Mouse (Mus musculus) embryonic facial prominence, embryonic 10.5 days (tissue): ENCODE measurements around the gene Igfbp4. TPM values are rescaled to one million over a fixed set of nuclear protein-coding genes. Genes with fewer than 3 reads are reported as not detected.

Experiments used
- DNase-seq: peaks from one replicate; pipeline ENCODE4 v3.0.0-alpha.2; 2017; ENCODE audit warnings: low spot score
- H3K27ac ChIP-seq: fragments of 300-500 bp; sonication (generic); replicated peaks from 2 replicates; pipeline ENCODE4 v1.5.1; 2016; ENCODE audit warnings: mild to moderate bottlenecking
- H3K27me3 ChIP-seq: fragments of 300-500 bp; sonication (generic); replicated peaks from 2 replicates; pipeline ENCODE4 v1.6.1; 2016; ENCODE audit warnings: low read depth, mild to moderate bottlenecking; ENCODE audit not compliant: poor library complexity, severe bottlenecking
- H3K36me3 ChIP-seq: fragments of 300-500 bp; sonication (generic); replicated peaks from 2 replicates; pipeline ENCODE4 v1.6.1; 2016; ENCODE audit warnings: mild to moderate bottlenecking, moderate library complexity
- H3K4me1 ChIP-seq: fragments of 300-500 bp; sonication (generic); 2 replicates; pipeline ENCODE4 v1.6.1; 2016
- H3K4me3 ChIP-seq: fragments of 300-500 bp; sonication (generic); 2 replicates; pipeline ENCODE4 v1.5.1; 2016; ENCODE audit warnings: mild to moderate bottlenecking, moderate library complexity
- H3K9me3 ChIP-seq: fragments of 300-500 bp; sonication (generic); 2 replicates; pipeline ENCODE4 v1.6.1; 2016; ENCODE audit warnings: mild to moderate bottlenecking
- WGBS: fragments of 180-500 bp; shearing (Covaris S2); methylation state at CpG from one replicate; pipeline ENCODE4 v1.1.7; 2016; 5-methylcytosine and 5-hydroxymethylcytosine counted together
- polyA plus RNA-seq: library from polyadenylated mRNA; unstranded; fragments of >200 nt; fragmentation: Nextera tagmentation; extraction: Ambion mirVana; gene quantifications from 2 replicates; pipeline ENCODE4 v1.2.1, GENCODE M21; 2016

Gene Igfbp4
- polyA plus RNA-seq, 1 experiment from 2014 or later: 658 TPM

DNA sequence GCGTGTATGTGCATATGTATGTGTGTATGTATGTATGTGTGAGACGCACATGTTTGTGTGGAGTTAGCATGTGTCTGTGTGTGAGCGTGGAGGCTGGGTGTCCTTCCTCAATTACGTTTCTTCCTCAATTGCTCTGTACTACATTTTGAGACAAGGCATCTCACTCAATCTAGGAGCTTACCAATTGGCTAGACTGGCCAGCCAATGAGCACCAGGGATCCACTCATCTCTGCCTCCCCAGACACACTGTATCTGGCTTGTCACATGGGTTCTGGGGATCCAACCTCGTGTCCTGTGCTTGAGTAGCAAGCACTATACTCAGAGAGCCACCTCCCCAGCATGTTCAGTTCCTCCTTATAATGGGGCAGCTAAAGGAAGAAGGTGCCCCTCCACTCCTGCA is 27.4 kb downstream of the Igfbp4 start:
- Histone ChIP-seq H3K4me1 (peaks cover 68% of the 10 kb centered on the region), H3K27ac (peak overlapping the region; percentile 52), H3K9me3 (no peaks in the 10 kb centered on the region), H3K36me3 (no peaks in the 10 kb centered on the region), H3K27me3 (no peaks in the 10 kb centered on the region), H3K4me3 (no peak overlapping the region)
- WGBS: 82% methylated on average over 5 of the region's 5 CpGs
- no peak for DNase-seq

DNA sequence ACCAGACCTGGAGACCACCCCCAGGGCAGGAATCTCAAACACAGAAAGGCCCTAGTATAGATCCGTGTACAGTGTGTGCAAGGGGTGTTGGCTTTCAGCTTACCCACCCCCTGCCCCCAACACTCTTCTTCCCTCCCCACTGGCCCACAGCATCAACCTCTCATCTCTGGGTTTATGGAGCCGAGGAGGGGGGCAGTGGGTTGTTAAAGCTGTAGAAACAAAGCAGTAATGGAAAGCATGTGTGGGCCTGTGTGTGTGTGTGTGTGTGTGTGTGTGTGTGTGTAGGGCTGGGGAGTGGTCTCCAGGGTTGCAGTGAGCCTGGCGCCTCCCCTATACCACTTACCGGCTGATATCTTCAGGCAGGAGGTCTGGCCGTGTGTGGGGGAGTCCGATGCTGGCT is 30.8 kb downstream of the Igfbp4 start:
- Histone ChIP-seq H3K9me3 (no peaks in the 10 kb centered on the region), H3K4me1 (peaks cover 78% of the 10 kb centered on the region), H3K36me3 (no peaks in the 10 kb centered on the region), H3K4me3 (peak overlapping the region; percentile 25; the same call in 1 of the 2 replicates), H3K27me3 (no peaks in the 10 kb centered on the region), H3K27ac (peak overlapping the region; percentile 91)
- peak; percentile 92 for DNase-seq
- 12% methylated on average over 6 of the region's 6 CpGs for WGBS

DNA sequence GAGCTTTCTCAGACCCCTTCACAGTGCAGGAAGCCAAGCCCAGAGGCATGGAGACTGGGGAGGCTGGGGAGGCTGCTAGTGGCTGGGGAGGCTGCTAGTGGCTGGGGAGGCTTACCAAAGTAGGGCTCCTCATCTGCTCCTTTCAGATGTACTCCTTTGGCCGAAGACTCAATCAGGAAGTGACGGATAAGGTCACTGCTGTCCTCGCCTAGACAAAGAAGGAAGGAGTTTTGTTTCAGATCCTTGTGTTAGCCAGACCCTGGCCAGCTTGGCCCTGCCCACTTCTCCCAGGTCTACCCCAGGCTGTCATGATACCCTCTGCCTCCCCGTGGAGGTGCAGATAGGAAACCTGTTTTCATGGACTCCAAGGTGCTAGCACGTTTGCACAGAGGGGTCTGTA is 32.7 kb downstream of the Igfbp4 start:
- H3K36me3 ChIP-seq: no peaks in the 10 kb centered on the region
- peaks cover 85% of the 10 kb centered on the region for H3K4me1 ChIP-seq
- DNase-seq: no peak
- no peaks in the 10 kb centered on the region for H3K27me3 ChIP-seq
- peak overlapping the region; percentile 91 for H3K27ac ChIP-seq
- no peaks in the 10 kb centered on the region for H3K9me3 ChIP-seq
- 61% methylated on average over 5 of the region's 5 CpGs for WGBS
- H3K4me3 ChIP-seq: no peak overlapping the region

DNA sequence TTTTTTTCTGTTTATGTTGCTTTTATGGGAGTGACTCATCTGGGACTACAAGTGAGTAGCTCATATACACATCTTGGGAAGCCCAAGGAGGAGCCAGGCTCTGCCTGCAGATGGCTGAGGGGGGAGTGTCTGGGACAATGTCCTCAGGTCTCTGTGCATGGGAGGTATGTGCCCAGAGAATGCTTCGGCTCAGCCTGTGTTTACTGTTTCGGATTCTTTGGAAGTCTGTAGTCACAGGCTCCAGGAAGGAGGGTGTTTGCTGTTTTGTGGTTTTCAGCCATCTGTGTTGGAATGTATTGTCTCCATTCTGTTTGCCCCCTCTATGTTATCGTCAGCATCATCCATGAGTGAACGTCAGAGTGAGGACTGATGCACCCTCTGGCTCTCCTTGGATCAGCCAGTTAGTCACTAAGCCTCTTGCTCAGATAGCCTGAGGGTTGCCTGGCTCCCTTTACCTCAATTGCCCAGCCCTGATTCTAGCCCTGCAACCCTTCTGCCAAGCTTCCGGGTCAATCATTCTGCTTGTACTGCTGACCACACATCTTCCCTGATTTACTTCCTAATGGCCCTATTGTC is 35.8 kb downstream of the Igfbp4 start:
- WGBS: 76% methylated on average over 5 of the region's 5 CpGs
- H3K4me1 ChIP-seq: peaks cover 86% of the 10 kb centered on the region
- H3K36me3 ChIP-seq: no peaks in the 10 kb centered on the region
- no peaks in the 10 kb centered on the region for H3K27me3 ChIP-seq
- no peaks in the 10 kb centered on the region for H3K9me3 ChIP-seq
- no peak overlapping the region for H3K4me3 ChIP-seq
- no peak overlapping the region; the same call in 1 of the 2 replicates for H3K27ac ChIP-seq
- no peak for DNase-seq

DNA sequence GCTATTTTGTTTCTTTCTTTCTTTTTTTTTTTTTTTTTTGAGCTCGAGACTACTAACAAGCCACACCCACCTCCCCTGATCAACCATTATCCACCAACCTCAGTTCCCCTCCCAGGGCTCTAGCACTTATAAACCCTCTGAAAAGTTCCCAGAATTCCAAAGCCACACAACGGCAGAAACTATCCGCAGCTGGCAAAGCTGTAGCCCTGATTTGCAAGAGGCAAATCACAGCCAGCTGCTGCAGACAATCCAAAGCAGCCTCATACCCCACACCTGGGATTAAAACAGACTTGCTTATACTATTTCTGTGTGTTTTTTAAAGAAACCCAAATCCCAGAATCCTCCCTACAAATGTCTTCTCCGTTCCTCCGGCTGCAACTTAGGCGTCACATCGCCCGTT is 36.8 kb downstream of the Igfbp4 start:
- 77% methylated on average over 8 of the region's 8 CpGs for WGBS
- H3K4me1 ChIP-seq: peaks cover 85% of the 10 kb centered on the region
- H3K4me3 ChIP-seq: no peak overlapping the region
- no peaks in the 10 kb centered on the region for H3K9me3 ChIP-seq
- H3K27me3 ChIP-seq: no peaks in the 10 kb centered on the region
- H3K27ac ChIP-seq: peak overlapping the region; percentile 73; the same call in 1 of the 2 replicates
- DNase-seq: no peak
- no peaks in the 10 kb centered on the region for H3K36me3 ChIP-seq

DNA sequence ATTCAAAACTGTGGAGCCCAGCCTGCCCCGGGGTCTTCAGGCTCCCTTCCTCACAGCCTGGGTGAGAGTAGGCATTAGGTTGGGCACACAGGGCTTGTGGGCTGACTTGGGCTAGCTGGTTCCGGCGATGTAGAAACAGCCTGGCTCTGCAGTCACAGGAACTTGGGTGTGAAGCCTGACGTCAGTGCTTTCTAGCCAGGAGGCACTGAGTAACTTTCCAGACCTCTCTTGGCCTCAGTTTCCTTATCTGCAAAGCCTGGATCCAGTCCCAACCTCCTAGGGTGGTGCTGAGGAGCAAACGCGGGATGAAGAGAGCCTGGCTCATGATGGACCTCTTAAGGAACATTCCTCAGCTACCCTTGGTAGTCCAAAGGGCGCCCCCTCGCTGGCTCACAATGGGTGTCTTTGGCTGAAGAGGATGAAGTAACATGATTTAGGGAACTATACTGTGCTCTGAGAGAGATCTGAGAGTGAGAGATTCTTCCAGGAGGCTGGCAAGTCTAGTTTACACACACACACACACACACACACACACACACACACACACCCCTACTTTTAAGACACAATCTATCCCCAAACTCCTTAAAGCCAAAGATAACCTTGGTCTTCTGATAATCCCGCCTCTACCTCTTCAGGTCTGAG is 40.0 kb downstream of the Igfbp4 start:
- no peak for DNase-seq
- no peaks in the 10 kb centered on the region for H3K9me3 ChIP-seq
- 86% methylated on average over 9 of the region's 9 CpGs for WGBS
- H3K36me3 ChIP-seq: no peaks in the 10 kb centered on the region
- no peaks in the 10 kb centered on the region for H3K27me3 ChIP-seq
- H3K4me1 ChIP-seq: peaks cover 72% of the 10 kb centered on the region
- H3K4me3 ChIP-seq: no peak overlapping the region
- peak overlapping the region; percentile 77 for H3K27ac ChIP-seq

DNA sequence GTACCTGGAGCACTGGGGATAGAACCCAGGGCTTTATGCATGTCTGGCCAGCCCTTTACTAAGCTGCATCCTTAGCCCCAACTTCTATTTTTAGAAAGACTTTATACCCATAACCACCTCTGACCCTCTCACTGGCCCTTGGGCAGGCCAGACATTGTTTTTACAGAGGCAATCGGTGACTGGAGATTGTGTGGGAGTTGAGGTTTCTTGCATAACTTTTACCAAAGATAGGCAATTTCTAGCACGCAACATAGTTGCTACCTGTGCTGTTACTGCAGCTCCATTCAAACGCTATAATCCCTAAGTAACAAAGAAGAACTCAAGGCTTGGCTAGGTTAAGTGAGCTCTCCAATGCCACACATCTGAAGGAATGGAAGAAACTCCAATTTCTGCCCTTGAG is 40.5 kb downstream of the Igfbp4 start:
- peaks cover 72% of the 10 kb centered on the region for H3K4me1 ChIP-seq
- DNase-seq: no peak
- no peaks in the 10 kb centered on the region for H3K36me3 ChIP-seq
- H3K27ac ChIP-seq: peak overlapping the region; percentile 77
- no peaks in the 10 kb centered on the region for H3K27me3 ChIP-seq
- WGBS: 63% methylated on average over 3 of the region's 3 CpGs
- H3K9me3 ChIP-seq: no peaks in the 10 kb centered on the region
- no peak overlapping the region for H3K4me3 ChIP-seq

DNA sequence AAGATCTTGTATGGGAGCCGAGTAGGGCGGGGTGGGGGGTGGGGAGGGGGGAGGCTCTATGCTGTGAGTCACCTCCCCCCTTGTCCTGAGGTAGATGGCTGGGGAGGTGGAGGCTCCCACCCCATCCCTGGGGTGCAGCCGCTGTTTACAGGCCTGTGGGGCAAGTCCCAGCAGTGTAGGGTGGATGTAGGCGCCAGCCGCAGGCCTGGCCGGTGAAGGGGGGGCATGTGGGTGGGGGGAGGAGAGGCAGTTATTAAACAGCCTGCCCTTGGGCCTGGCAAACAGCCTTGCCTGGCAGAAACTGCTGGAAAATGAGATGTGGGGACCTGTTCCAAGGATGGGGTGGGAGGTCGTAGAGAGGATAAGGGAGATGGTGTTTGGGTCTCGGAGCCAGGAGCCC is 41.1 kb downstream of the Igfbp4 start:
- Histone ChIP-seq H3K4me1 (peaks cover 67% of the 10 kb centered on the region), H3K9me3 (no peaks in the 10 kb centered on the region), H3K27ac (peak overlapping the region; percentile 77), H3K4me3 (no peak overlapping the region), H3K27me3 (no peaks in the 10 kb centered on the region), H3K36me3 (no peaks in the 10 kb centered on the region)
- WGBS: 67% methylated on average over 8 of the region's 8 CpGs
- DNase-seq: no peak

DNA sequence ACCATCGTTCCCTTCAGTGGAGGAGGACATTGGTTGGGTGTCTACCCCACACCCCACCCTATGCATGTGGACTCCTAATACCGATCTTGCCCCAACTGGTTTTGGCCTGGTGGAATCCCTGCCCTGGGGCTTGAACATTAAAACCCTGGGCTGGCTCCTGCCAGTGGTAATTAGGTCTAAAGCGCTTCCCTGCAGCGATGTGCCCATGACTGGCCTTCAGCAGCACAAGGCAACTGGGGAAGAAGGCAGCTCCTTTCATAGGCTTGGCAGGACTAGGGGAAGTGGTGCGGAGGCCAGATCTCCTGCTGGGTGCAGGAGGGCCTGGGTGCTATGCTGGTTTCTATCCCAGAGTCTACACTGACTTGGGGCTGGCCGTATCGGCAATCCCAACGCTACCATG is 42.5 kb downstream of the Igfbp4 start:
- no peaks in the 10 kb centered on the region for H3K9me3 ChIP-seq
- 84% methylated on average over 8 of the region's 8 CpGs for WGBS
- peak overlapping the region; percentile 77; the same call in 1 of the 2 replicates for H3K27ac ChIP-seq
- no peak for DNase-seq
- no peaks in the 10 kb centered on the region for H3K36me3 ChIP-seq
- H3K4me3 ChIP-seq: no peak overlapping the region
- H3K27me3 ChIP-seq: no peaks in the 10 kb centered on the region
- H3K4me1 ChIP-seq: peaks cover 64% of the 10 kb centered on the region

DNA sequence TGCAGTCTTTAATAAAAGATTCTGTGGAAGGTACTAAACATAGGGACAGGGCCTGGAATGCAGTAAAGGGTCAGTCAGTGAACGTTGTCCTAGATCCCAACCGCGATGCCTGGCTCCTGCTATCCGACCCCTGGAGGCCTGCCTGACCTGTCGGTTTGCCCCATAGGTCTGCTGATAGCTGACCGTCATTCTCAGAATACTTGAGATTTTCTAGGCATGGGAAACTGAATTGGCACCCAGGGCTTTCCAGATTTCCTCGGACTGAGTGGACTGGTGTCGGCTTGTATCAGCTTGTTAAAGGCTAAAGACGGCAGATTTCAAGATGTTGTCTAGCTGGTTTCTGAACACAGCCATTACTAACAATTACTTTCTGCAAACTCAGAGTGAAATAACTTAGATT is 43.3 kb downstream of the Igfbp4 start:
- no peak for DNase-seq

DNA sequence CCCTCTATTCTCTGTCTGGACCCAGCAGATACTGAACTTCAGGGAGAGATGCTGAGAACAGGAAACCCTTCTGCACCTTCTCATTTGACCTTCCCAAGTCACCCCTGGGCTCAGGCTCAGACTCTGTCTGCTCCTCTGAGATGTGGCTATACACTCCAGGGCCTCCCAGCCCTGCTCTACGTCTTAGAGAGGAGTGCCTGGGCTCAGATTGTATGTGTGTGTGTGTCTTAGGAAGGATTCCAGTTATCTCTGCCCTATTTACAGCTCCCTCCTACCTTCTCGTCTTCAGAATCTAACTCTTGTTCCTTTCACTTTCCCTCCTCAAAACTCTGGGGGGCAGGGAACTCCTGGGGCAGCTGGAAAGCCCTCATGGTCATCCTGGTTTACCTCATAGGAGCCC is 47.4 kb downstream of the Igfbp4 start:
- Histone ChIP-seq H3K9me3 (no peaks in the 10 kb centered on the region), H3K36me3 (no peaks in the 10 kb centered on the region), H3K4me3 (no peak overlapping the region), H3K27ac (peak overlapping the region; percentile 70), H3K4me1 (peaks cover 37% of the 10 kb centered on the region), H3K27me3 (no peaks in the 10 kb centered on the region)
- no peak for DNase-seq
- 53% methylated on average over 2 of the region's 2 CpGs for WGBS

More for the DNA sequence above, 43.3 kb downstream of the Igfbp4 start:
- Histone ChIP-seq H3K27me3 (no peaks in the 10 kb centered on the region), H3K4me3 (no peak overlapping the region), H3K4me1 (peaks cover 64% of the 10 kb centered on the region), H3K36me3 (no peaks in the 10 kb centered on the region), H3K9me3 (no peaks in the 10 kb centered on the region), H3K27ac (no peak overlapping the region)
- 59% methylated on average over 9 of the region's 9 CpGs for WGBS

DNA sequence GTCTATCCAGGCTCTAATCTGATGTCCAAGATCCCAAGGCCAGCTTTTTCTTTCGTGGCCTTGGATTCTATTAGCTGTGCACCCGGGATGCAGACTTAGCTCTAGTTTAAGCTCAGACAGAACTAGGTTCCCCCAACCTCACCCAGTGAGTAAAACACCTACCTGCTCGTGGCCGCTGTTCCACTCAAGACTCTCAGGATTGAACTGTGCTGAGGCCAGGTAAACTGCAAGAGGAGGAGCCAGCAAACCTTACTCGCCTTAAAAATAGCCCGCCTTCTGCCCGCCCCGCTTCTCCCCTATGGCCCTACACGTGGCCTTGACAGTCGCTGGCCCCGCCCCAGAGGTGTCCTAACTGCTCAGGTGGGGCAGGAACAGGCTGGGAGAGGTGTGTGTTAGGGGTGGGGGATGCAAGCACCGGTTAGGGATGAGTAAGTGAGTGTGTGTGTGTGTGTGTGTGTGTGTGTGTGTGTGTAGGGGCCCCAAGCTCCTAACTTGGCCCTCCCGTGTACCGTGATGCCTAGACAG is 48.1 kb downstream of the Igfbp4 start, which contains the start of gene Tns4:
Gene Tns4, minus strand, starts transcription at position 230 of the 525 bp plus-strand sequence.
- Histone ChIP-seq H3K27me3 (no peaks in the 10 kb centered on the region), H3K36me3 (no peaks in the 10 kb centered on the region), H3K4me1 (peaks cover 33% of the 10 kb centered on the region), H3K27ac (peak within 1 kb of the TSS; percentile 70), H3K4me3 (no peak within 1 kb of the TSS), H3K9me3 (no peaks in the 10 kb centered on the region)
- 69% methylated on average over 14 of the region's 14 CpGs for WGBS
- DNase-seq: no peak

DNA sequence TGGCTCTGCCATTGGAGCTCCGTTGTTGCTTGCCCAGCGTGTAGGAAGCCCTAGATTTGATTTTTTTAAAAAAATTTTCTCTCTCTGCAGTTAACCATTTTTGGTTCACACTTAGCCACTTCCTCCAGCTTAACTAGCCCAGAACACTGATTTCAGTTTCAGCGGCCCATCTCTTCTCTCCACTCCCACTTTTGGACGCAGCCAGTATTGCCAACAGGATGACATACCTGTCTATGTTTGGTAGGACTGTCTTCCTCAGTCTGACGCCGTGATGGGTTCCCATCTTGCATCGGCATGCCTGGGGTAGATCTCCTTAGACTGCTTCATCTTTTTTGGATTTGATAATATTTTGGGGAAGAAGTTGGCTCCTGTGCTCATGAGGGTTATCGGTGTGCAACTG is 49.3 kb downstream of the Igfbp4 start:
- DNase-seq: no peak
- Histone ChIP-seq H3K4me3 (no peak overlapping the region), H3K27ac (no peak overlapping the region), H3K4me1 (peaks cover 36% of the 10 kb centered on the region), H3K36me3 (no peaks in the 10 kb centered on the region), H3K27me3 (no peaks in the 10 kb centered on the region), H3K9me3 (peaks cover 6% of the 10 kb centered on the region; the same call in 1 of the 2 replicates)
- 93% methylated on average over 8 of the region's 8 CpGs for WGBS
